Mouse (Mus musculus) CH12.LX (cell line): ENCODE results near the gene Synpo2. TPM values are rescaled to one million over a fixed set of nuclear protein-coding genes. Genes with fewer than 3 reads are reported as not detected.
A peak's percentile ranks its signal among the peaks of the same experiment; 100 is the strongest.

Experiments
- DNase-seq: peaks from one replicate; pipeline ENCODE4 v3.0.0-alpha.2; 2013; ENCODE audit errors: extremely low read depth
- H3K27ac ChIP-seq: 2 replicates; pipeline ENCODE4 v1.5.1; 2012; ENCODE audit warnings: low read depth, mild to moderate bottlenecking, control low read depth, moderate library complexity; ENCODE audit not compliant: insufficient read depth
- H3K27me3 ChIP-seq: replicated peaks from 2 replicates; pipeline ENCODE3; 2012; ENCODE audit warnings: inconsistent platforms
- H3K36me3 ChIP-seq, 2 experiments: replicated peaks in 1 of 2; 2 replicates each; pipeline versions ENCODE3 to v1.6.1; 2012; ENCODE audit warnings: inconsistent platforms in 1 of 2, low read length in 1 of 2, mild to moderate bottlenecking in 1 of 2, mixed read lengths in 1 of 2, moderate library complexity in 1 of 2; ENCODE audit not compliant: control insufficient read depth in 1 of 2, insufficient read depth in 1 of 2
- H3K4me1 ChIP-seq, 2 experiments: 2 replicates each; pipeline ENCODE4 v1.6.1; 2012; ENCODE audit warnings: inconsistent platforms in 1 of 2, moderate library complexity in 1 of 2; ENCODE audit not compliant: insufficient read depth in 2 of 2, control insufficient read depth in 1 of 2
- H3K4me2 ChIP-seq: 2 replicates; pipeline ENCODE4 v1.6.1; 2012; ENCODE audit warnings: low read depth, mild to moderate bottlenecking, control low read depth; ENCODE audit not compliant: poor library complexity, insufficient read depth, severe bottlenecking
- H3K4me3 ChIP-seq, 3 experiments: fragments of 150-350 bp in 1 of 3; sonication (generic) in 1 of 3; replicated peaks in 1 of 3; 2 replicates each; pipeline versions ENCODE3 to v1.5.1; 2011 to 2012; ENCODE audit warnings: low read depth in 2 of 3, low read length in 2 of 3, mild to moderate bottlenecking in 2 of 3, moderate library complexity in 2 of 3, control low read depth in 1 of 3, improper control_type of control experiment in 1 of 3, inconsistent platforms in 1 of 3, mixed read lengths in 1 of 3; ENCODE audit not compliant: poor library complexity in 1 of 3
- H3K79me2 ChIP-seq: replicated peaks from 2 replicates; pipeline ENCODE4 v1.6.1; 2012; ENCODE audit warnings: mild to moderate bottlenecking, moderate library complexity; ENCODE audit not compliant: control insufficient read depth, poor library complexity, insufficient read depth, severe bottlenecking; ENCODE audit errors: extremely low read depth
- H3K9ac ChIP-seq: 2 replicates; pipeline ENCODE4 v1.6.1; 2012; ENCODE audit warnings: low read depth, mild to moderate bottlenecking, control low read depth, moderate library complexity; ENCODE audit not compliant: insufficient read depth
- H3K9me3 ChIP-seq: replicated peaks from 2 replicates; pipeline ENCODE3; 2012; ENCODE audit warnings: low read length, inconsistent platforms, mixed read lengths
- BHLHE40 ChIP-seq: IDR thresholded peaks from 2 replicates; pipeline ENCODE4 v1.6.1; 2011; ENCODE audit warnings: mild to moderate bottlenecking, low read depth, low read length, improper control_type of control experiment
- CHD1 ChIP-seq: IDR thresholded peaks from 2 replicates; pipeline ENCODE4 v1.6.1; 2012; ENCODE audit warnings: low read depth, low read length, improper control_type of control experiment, inconsistent platforms
- CHD2 ChIP-seq: IDR thresholded peaks from 2 replicates; pipeline ENCODE4 v1.6.1; 2011; ENCODE audit warnings: low read length, improper control_type of control experiment
- ELF1 ChIP-seq: IDR thresholded peaks from 2 replicates; pipeline ENCODE4 v1.6.1; 2014; ENCODE audit warnings: low read depth, mild to moderate bottlenecking, inconsistent platforms, low read length, improper control_type of control experiment
- ETS1 ChIP-seq: conservative IDR thresholded peaks from 2 replicates; pipeline ENCODE4 v1.6.1; 2012; ENCODE audit warnings: low read depth, mild to moderate bottlenecking, inconsistent platforms, low read length, improper control_type of control experiment, moderate library complexity
- GABPA ChIP-seq: IDR thresholded peaks from 2 replicates; pipeline ENCODE4 v1.6.1; 2012; ENCODE audit warnings: low read depth, low read length, improper control_type of control experiment, inconsistent platforms; ENCODE audit not compliant: insufficient replicate concordance
- HCFC1 ChIP-seq: IDR thresholded peaks from 2 replicates; pipeline ENCODE4 v1.6.1; 2012; ENCODE audit warnings: low read depth, mild to moderate bottlenecking, inconsistent platforms, low read length, improper control_type of control experiment
- IRF4 ChIP-seq: IDR thresholded peaks from 2 replicates; pipeline ENCODE4 v1.6.1; 2014; ENCODE audit warnings: low read depth, mild to moderate bottlenecking, inconsistent platforms, low read length, improper control_type of control experiment
- JUN ChIP-seq: IDR thresholded peaks from 2 replicates; pipeline ENCODE4 v1.6.1; 2011; ENCODE audit warnings: low read depth, mild to moderate bottlenecking, low read length, improper control_type of control experiment, moderate library complexity; ENCODE audit not compliant: insufficient read depth
- JUND ChIP-seq: conservative IDR thresholded peaks from 2 replicates; pipeline ENCODE4 v1.6.1; 2011; ENCODE audit warnings: low read depth, low read length, improper control_type of control experiment
- KAT2A ChIP-seq: IDR thresholded peaks from 2 replicates; pipeline ENCODE4 v1.6.1; 2012; ENCODE audit warnings: low read length, improper control_type of control experiment, inconsistent platforms; ENCODE audit not compliant: insufficient replicate concordance
- MAFK ChIP-seq: IDR thresholded peaks from 2 replicates; pipeline ENCODE4 v1.6.1; 2011; ENCODE audit warnings: low read length, improper control_type of control experiment; ENCODE audit not compliant: insufficient replicate concordance
- MAX ChIP-seq: IDR thresholded peaks from 2 replicates; pipeline ENCODE4 v1.6.1; 2011; ENCODE audit warnings: low read length, improper control_type of control experiment
- MYC ChIP-seq: IDR thresholded peaks from 2 replicates; pipeline ENCODE4 v1.6.1; 2011; ENCODE audit warnings: low read depth, mild to moderate bottlenecking, improper control_type of control experiment, low read length
- NELFE ChIP-seq: IDR thresholded peaks from 2 replicates; pipeline ENCODE4 v1.6.1; 2011; ENCODE audit warnings: low read depth, low read length, improper control_type of control experiment
- POLR2A ChIP-seq: IDR thresholded peaks from 2 replicates; pipeline ENCODE4 v1.6.1; 2011; ENCODE audit warnings: low read depth, mild to moderate bottlenecking, improper control_type of control experiment, low read length
- RCOR1 ChIP-seq: conservative IDR thresholded peaks from 2 replicates; pipeline ENCODE4 v1.6.1; 2012; ENCODE audit warnings: low read depth, mild to moderate bottlenecking, inconsistent platforms, low read length, improper control_type of control experiment
- TCF12 ChIP-seq: IDR thresholded peaks from 2 replicates; pipeline ENCODE4 v1.6.1; 2014; ENCODE audit warnings: low read depth, mild to moderate bottlenecking, inconsistent platforms, low read length, improper control_type of control experiment
- USF1 ChIP-seq: IDR thresholded peaks from 2 replicates; pipeline ENCODE4 v1.6.1; 2014; ENCODE audit warnings: low read depth, mild to moderate bottlenecking, inconsistent platforms, low read length, improper control_type of control experiment
- USF2 ChIP-seq: conservative IDR thresholded peaks from 2 replicates; pipeline ENCODE4 v1.6.1; 2011; ENCODE audit warnings: low read depth, low read length, improper control_type of control experiment
- ZMIZ1 ChIP-seq: IDR thresholded peaks from 2 replicates; pipeline ENCODE4 v1.6.1; 2012; ENCODE audit warnings: low read depth, mild to moderate bottlenecking, inconsistent platforms, low read length, improper control_type of control experiment
- ZNF384 ChIP-seq: IDR thresholded peaks from 2 replicates; pipeline ENCODE4 v1.6.1; 2012; ENCODE audit warnings: low read depth, low read length, improper control_type of control experiment, inconsistent platforms
- dilution Hi-C: fragments of 300-500 bp; cut with MboI; formaldehyde crosslinking; loops from 2 replicates; pipeline ENCODE4 v1.14.3; 2020; ENCODE audit warnings: low sequenced_read_pairs; ENCODE audit not compliant: extremely low pct_unique_long_range_greater_than_20kb, extremely low pct_ligation_motif_present
- in situ Hi-C: fragments of 300-500 bp; cut with MboI; formaldehyde crosslinking; loops from 3 replicates; pipeline ENCODE4 v1.14.3; 2019; ENCODE audit warnings: low sequenced_read_pairs, low pct_ligation_motif_present, low pct_unique_long_range_greater_than_20kb, mixed read lengths
- polyA plus RNA-seq: library from polyadenylated mRNA; unstranded; fragments of >175 nt; gene quantifications from 2 replicates; pipeline ENCODE4 v1.2.1, GENCODE M21; 2012; ENCODE audit warnings: low read depth; ENCODE audit not compliant: insufficient read length
- total RNA-seq, 2 experiments: library from RNA; depleted of rRNA; stranded (reverse); fragments of 300-350 nt in 1 of 2; fragments of >200 nt in 1 of 2; gene quantifications; 2 replicates each; pipeline ENCODE4 v1.2.3; 2012 to 2014

Synpo2 gene
- total and polyA plus RNA-seq, 3 experiments = 0.13 to 1.1 (median 0.13) TPM

- TF ChIP-seq IRF4 (no peak), JUN (no peak), JUND (no peak), HCFC1 (no peak), MAFK (no peak), RCOR1 (no peak), CHD2 (no peak), USF2 (no peak), CHD1 (no peak), POLR2A (no peak), KAT2A (no peak), USF1 (no peak), GABPA (no peak)
- H3K4me2 ChIP-seq = peak overlapping the region; percentile 23; the same call in 1 of the 2 replicates
- no peaks in the 10 kb centered on the region for H3K27me3 ChIP-seq
- H3K36me3 ChIP-seq = no peaks in the 10 kb centered on the region
- H3K9ac ChIP-seq = no peak overlapping the region
- peaks cover 7 to 42% of the 10 kb centered on the region in 2 experiments; a peak in 3 of 4 replicates for H3K4me1 ChIP-seq
- in situ Hi-C loops (loop anchor here (10.0 kb wide), 2 partner anchors 55 to 175 kb away; partner anchors contain the start of gene Synpo2), dilution Hi-C loops (no loop called here)
- H3K79me2 ChIP-seq = no peaks in the 10 kb centered on the region
- DNase-seq = no peak
- H3K27ac ChIP-seq = no peak overlapping the region
- H3K4me3 ChIP-seq = no peak overlapping the region
- peaks cover 2% of the 10 kb centered on the region for H3K9me3 ChIP-seq
These were observed 56.4 kb downstream of the Synpo2 start for GRCm38 (mm10) chr3:123179508-123179907.

DNA sequence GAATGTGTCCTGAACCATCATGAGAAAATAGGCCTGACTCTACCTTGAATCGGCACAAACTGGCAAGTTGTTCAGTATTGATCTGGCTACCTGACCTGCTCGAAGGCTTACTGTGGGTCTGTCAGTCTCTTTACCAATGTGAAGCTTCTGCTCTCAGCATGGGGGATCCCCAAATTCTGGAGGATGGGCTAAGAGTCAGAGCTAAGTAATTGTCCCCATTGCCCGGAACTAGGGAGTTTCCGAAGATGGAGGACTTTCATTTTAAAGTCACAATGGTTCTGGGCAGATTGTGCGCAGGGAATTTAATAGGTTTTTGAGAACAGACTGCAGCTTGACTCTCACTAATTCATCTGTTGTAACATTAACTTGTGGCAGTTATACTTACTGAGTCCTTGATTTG lies 56.9 kb downstream of the Synpo2 start:
- H3K4me2 ChIP-seq = peak overlapping the region; percentile 23; the same call in 1 of the 2 replicates
- H3K27me3 ChIP-seq = no peaks in the 10 kb centered on the region
- peak; percentile 74 for DNase-seq
- no peak overlapping the region for H3K9ac ChIP-seq
- in situ Hi-C loops (loop anchor here (10.0 kb wide), 2 partner anchors 56 to 176 kb away; partner anchors contain the start of gene Synpo2), dilution Hi-C loops (no loop called here)
- no peaks in the 10 kb centered on the region for H3K36me3 ChIP-seq
- no peak overlapping the region for H3K27ac ChIP-seq
- peaks cover 2% of the 10 kb centered on the region for H3K9me3 ChIP-seq
- no peak overlapping the region for H3K4me3 ChIP-seq
- TF ChIP-seq CHD1 (no peak), TCF12 (peak; percentile 40; the same call in 1 of the 2 replicates), NELFE (no peak), ELF1 (peak; percentile 68), BHLHE40 (no peak), ZMIZ1 (no peak), ZNF384 (no peak), MAX (no peak), IRF4 (peak; percentile 43; the same call in 1 of the 2 replicates), ETS1 (peak; percentile 47; the same call in 1 of the 2 replicates), GABPA (no peak), HCFC1 (peak; percentile 40; the same call in 1 of the 2 replicates), MYC (0 out of 2 replicates have a peak, but pooled peaks have one; percentile 11)
- no peaks in the 10 kb centered on the region for H3K79me2 ChIP-seq
- peaks cover 4 to 39% of the 10 kb centered on the region in 2 experiments; a peak in 3 of 4 replicates for H3K4me1 ChIP-seq
